Mouse (Mus musculus) induced T-regulatory cell, adult 2 months (primary cell): ENCODE data around the gene Galnt10.

Source experiments
- DNase-seq: peaks from one replicate; pipeline ENCODE4 v3.0.0-alpha.2; 2012; ENCODE audit warnings: low read depth

Gene Galnt10

DNA sequence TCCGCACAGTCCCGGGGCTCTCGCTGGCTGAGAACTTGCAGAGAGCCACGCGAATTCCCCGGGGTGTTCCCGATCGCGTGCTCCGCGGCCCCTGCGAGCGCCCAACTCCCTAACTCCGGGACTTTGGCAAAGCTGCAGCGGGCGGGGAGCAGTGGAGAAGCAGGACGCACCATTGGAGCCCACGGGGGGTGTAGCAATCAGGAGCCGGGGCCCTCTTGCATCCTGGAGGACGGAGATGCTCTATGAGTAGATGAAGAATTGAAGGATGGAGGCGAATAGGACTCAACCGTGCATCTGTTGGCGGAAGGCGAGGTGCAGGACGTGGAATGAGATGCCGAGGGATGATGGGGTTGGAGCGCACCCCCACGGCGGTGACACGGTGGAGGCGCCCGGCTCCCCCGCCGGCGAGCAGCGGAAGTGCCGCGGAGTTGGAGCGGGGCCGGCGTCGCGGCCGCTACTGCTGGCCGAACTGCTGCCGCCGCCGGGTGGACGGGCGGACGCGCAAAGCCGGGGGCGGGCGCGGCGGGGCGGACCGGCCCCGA, at the start of gene Galnt10:
Galnt10 (plus strand) TSS at position 425 of the 542 bp plus-strand sequence.
- DNase-seq, result peak; percentile 91

- no peak for DNase-seq
These were observed 49.3 kb upstream of the Galnt10 start for GRCm38 (mm10) chr11:57595899-57596298.

GRCm38 (mm10) chr11:57598161-57598560, 47.1 kb upstream of the Galnt10 start:
- DNase-seq, result no peak

DNA sequence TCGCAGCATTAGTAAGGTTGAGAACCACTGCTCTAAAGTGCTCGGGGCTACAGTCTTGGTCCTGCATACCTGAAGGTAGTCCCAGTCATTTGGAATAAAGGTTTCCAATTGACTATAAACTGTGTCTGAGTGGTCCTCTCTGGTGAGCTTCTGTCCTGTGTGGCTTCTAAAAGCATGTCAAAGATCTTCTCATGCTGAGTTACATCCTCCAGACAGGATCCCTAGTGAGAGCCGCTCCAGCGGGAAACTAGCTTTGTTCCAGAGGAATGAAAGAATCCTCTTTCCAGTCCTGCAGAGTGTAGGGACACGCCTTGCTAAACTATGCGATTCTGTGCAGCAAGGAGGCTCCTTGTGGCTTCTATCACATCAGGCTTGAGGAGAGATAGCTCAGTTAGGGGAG, 45.9 kb upstream of the Galnt10 start:
- DNase-seq, result no peak

DNA sequence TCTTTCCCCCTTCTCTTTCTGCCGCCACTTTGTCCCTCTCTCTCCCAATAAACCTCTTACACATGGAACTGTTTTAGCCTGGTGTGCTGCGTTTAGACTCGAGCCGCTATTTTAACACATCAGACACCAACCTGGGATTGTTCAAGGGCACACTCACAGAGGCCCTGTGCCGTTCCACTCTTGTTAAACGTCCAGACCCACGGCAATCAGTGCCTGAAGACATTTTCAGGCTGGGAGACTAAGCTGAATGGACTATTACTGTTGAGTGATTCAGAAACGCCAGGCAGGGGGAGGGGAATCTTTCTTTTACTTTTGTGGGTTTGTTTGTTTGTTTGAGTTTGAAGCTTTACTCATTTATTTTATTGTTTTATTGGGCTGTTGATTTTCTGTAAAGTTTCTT, 45.1 kb upstream of the Galnt10 start:
- no peak for DNase-seq

DNA sequence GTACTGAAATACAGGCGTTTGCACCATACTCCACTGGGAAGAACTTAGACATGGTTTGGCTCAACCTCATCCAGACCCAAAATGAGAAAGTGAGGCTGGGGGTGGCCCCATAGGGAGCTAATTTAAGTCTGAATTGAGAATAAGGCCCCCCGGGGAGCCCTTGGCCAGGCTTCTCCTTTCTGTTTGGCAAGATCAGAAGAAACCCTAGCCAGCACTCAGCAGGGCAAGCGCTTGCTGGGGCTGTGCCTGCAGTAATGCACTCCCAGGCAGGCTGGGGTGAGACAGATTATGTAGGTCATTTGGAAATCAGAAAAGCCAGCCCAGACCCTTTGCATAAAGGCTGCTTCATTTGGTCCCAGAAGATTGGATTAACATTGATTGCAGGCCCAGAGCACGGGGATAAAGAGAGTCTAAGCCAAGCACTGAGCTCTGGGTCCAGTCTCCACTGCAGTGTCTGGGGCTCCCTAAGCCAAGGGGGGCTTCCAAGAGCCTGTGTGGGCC, 44.6 kb upstream of the Galnt10 start:
- DNase-seq, result no peak

GRCm38 (mm10) chr11:57601806-57602455, 43.3 kb upstream of the Galnt10 start:
- DNase-seq, result no peak

GRCm38 (mm10) chr11:57605086-57605485, 40.2 kb upstream of the Galnt10 start:
- DNase-seq, result no peak

- no peak for DNase-seq
These were observed 39.6 kb upstream of the Galnt10 start for GRCm38 (mm10) chr11:57605660-57606059.

- no peak for DNase-seq
These were observed 30.7 kb upstream of the Galnt10 start for GRCm38 (mm10) chr11:57614502-57614901.

GRCm38 (mm10) chr11:57615286-57615685, 30.0 kb upstream of the Galnt10 start:
- DNase-seq, result peak; percentile 23

DNA sequence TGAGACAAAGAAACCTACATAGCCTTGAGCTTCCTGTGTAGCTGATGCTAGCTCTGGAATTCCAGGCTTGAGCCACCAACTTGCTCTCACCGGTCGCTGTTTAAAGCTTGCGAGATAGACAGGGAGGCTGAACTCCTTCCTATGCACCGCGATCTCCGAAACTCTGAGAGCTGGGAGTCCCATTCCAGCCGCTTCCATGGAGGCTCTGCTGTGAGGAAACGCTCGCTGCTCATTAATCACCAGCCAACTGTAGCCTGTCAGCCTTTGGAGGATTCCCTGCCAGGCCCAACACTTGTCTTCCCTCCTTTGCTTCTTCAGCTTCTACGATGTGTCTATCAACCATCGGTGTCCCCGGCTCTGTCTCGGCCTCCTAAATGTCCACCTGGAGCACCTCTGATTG, 29.4 kb upstream of the Galnt10 start:
- DNase-seq, result no peak

DNA sequence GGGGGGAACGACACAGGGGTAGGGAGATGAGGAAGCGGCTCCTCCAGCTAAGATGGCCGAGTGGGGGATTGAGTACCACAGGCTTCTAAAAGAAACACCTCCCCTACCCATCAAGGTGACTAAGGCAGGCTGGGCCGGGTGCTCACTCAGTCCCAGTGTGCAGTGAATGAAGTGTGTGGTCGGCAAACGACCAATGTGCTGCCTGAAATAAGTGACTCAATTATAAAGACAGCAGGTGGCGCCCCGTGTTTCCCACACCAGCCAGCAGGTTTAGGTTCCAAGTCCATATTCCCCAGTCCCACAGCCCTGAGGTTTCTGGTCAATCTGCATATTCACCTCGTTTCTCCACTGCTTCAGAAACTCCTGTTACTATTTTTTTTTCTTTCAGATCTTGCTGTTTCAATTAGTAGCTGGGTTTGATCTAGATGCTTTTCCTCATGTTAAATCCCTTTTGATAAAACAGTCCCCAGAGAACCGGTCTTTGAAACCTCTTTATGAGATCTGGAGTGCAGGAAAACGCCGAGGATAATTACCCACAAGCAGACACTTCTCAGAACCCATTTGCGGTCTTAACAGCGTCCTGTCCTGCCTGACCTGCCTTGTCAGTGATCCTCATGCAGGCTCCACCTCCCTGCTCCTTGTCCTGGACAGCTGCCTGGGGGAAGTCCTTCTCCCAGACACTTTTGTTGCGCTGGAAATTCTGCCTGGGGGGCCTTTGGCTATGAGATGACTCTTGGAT, 27.5 kb upstream of the Galnt10 start:
- DNase-seq, result peak; percentile 65

DNA sequence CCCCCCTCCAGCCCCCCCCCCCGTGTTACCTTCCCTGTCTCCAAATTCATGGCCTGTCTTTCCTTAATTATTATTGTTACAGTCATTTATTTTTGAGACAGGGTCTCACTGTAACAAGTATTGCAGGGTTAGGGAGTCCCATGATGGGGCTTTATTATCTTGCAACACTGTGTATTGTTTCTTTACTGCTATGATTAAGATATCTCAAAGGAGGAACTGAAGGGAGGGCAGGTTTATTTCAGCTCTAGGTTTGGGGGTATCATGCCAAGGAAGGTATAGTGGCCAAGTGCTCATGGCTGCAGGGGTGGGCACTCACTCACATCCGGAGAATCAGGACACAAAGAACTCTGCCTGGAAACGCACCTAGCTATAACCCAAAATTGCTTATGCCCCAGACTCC, 23.8 kb upstream of the Galnt10 start:
- no peak for DNase-seq

DNA sequence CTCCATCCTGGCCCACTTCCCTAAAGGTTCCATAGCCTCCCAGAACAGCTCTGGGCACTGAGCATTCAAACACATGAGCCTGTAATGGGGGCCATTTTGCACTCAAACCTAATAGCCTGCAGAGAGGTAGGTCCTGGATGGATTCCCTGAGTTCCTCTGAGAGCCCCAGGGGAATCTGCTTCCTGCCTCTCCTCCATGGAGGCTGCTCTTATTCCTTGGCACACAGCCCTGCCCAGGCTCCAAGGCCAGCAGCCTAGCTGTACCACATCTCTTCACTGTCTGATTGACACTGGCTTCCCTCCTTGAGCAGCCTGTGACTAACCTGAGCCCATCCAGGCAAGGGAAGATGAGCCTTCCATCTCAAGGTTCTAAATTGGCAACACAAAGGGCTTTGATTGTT, 23.4 kb upstream of the Galnt10 start:
- no peak for DNase-seq

GRCm38 (mm10) chr11:57624490-57624893, 20.8 kb upstream of the Galnt10 start:
- no peak for DNase-seq

DNA sequence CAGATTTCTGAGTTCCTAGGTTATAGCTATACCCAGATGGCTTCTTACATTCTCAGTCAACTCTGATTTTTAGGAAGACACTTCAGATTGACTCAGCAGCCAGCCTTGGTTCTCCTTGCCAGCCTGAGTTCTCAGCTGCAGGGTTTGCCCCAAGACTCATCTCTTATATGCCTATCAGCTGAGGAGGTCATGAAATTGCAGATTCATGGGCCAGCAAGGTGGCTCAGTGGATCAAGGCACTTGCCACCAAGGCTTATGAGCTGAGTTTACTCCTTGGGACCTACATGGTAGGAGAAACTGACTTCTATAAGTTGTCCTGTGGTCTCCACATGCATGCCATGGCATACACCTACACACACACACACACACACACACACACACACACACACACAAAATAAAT, 19.8 kb upstream of the Galnt10 start:
- DNase-seq, result no peak

DNA sequence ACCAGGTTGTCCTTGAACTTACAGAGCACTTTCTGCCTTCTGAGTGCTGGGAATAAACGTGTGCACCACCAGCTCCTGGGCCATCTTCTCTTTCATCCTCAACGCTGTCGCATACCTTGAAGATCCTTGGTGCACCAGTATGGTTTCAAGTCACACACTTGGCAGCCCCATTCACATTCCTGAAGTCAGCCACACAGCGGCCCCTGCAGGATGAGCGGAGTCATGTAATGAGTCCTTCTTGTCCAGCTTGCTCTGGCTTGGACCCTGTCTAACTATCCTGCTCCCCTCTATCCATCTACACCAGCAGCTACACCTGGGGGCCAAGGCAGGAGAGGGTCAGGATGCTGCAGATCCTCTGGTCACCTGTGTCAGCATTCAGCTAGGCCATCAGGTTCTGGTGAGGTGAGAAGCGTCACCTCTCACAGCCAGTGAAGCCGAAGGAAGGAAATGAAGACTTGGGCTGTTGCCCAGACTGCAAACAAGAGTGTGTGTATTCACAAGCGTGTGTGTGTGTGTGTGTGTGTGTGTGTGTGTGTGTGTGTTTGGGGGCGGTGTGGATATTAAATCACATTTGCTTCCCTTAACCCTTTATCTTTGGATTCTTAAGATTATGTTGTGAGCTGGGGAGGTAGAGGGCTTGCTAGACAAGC, 18.0 kb upstream of the Galnt10 start:
- DNase-seq, result peak; percentile 26

DNA sequence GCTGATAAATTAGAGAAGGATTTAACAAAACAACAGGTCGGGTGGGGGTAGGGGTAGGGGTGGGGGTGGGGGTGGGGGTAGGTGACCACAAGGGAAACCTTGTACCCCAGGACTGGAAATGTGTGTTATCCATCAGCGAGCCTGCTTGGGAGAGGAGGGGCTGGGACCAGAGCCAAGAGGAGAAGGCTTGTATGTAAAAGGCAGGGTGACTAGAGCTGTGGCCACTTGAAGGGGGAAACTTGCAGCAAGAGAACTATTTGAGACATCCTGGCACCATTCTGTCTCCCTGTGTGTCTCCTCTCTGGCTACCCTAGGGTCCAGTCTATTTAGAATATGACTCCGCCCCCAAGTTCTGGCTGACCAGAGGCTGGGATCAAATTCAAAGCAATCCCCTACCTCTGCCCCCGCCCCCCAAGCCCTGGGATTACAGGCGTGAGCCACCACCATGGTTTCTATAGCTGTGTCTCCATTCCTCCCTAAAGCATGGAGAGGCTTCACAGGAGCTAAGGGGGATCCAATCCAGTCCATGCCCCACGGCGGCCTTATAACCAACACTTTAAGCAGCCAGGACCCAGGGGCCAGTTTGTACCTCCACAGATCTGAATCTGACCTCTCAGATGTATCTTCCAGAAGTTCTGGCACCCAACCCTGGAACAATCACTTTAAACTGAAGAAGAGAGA, 13.3 kb upstream of the Galnt10 start:
- DNase-seq, result no peak

GRCm38 (mm10) chr11:57633006-57633405, 12.2 kb upstream of the Galnt10 start:
- no peak for DNase-seq

GRCm38 (mm10) chr11:57633975-57634585, 11.2 kb upstream of the Galnt10 start:
- DNase-seq, result no peak

GRCm38 (mm10) chr11:57635148-57635547, 10.1 kb upstream of the Galnt10 start:
- DNase-seq, result no peak
